29 mouse cellular contexts compared by ENCODE assay signal in the genomic region with DNA sequence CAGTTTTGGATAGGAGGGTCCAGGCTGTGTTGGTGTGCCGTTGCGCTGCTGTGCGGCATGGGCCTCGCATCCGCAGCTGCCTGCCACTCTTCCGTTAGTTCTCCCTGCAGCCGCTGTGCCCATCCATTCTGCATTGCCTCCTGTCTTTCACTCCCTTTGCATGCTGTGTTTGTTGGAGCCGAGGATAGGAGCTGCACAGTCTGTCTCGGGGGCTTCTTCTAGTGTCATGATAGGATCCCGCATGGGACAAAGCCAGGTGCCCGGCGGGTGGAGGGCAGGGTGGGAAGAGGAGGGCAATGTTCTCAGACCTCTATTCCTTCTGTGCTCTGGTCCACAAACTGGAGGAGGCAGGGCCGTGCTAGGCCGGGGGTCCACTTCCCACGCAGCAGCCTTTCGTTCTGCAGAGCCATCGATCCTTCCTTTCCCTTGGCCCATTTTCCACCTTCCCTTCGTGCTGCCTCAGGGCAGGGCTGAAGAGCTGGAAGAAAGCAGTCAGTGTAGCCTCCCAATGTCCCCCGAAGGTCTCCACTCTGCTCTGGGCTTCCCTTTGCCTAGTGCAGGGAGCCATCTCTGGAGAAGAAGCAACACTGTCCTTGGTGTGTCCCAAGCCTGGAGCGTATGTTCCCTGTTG. TPM values are rescaled to one million over a fixed set of nuclear protein-coding genes. Genes with fewer than 3 reads are reported as not detected.
DNase-seq lines count a peak whose midpoint lies in the region; ATAC-seq and TF ChIP-seq lines count a peak whose summit lies in the region.
"Had no signal": no experiment of that assay in that cellular context is flagged by ENCODE, and none has a peak within 500 bp of the region (broad histone marks: within the 10 kb centered on the region; RNA-seq: fewer than 3 reads in every experiment).

No protein-coding gene starts in this region.

- H3K27ac ChIP-seq in forebrain, embryonic 11.5 days (ENCODE audit: low read depth, low read length) = no peak overlapping the region
- H3K27ac ChIP-seq in forebrain, embryonic 12.5 days = no peak overlapping the region
- peak overlapping the region; percentile 57; the same call in 1 of the 2 replicates for H3K27ac ChIP-seq in heart, postnatal 0 days (ENCODE audit: low read depth)
- H3K27ac ChIP-seq in heart, embryonic 10.5 days = no peak overlapping the region
- H3K27ac ChIP-seq in bone marrow, adult 2 months (ENCODE audit: control insufficient read depth, insufficient read depth, low read depth, low read length, poor library complexity) = peak overlapping the region; percentile 72; the same call in 1 of the 2 replicates
- H3K27ac ChIP-seq: embryonic facial prominence, embryonic 12.5 days; forebrain, embryonic 10.5 days; hindbrain, embryonic 14.5 days; left cerebral cortex, adult 2 months; limb, embryonic 12.5 days; midbrain, embryonic 12.5 days; neural tube, embryonic 13.5 days had no signal

- H3K9ac ChIP-seq in forebrain, embryonic 11.5 days (ENCODE audit: low read length) = no peak overlapping the region
- H3K9ac ChIP-seq in forebrain, embryonic 12.5 days = no peak overlapping the region
- no peak overlapping the region for H3K9ac ChIP-seq in heart, postnatal 0 days (replicated peaks; ENCODE audit: low read depth, low read length)
- H3K9ac ChIP-seq: embryonic facial prominence, embryonic 12.5 days; hindbrain, embryonic 14.5 days; limb, embryonic 12.5 days; midbrain, embryonic 12.5 days had no signal

- no peak for TF ChIP-seq EP300 in heart, postnatal 0 days (IDR thresholded peaks at IDR 0.05; ENCODE audit: low read depth)

- H3K36me3 ChIP-seq in forebrain, embryonic 11.5 days (ENCODE audit: control insufficient read depth, insufficient read depth, low read length) = no peaks in the 10 kb centered on the region
- peaks cover 5% of the 10 kb centered on the region; the same call in 1 of the 2 replicates for H3K36me3 ChIP-seq in forebrain, embryonic 12.5 days (replicated peaks)
- H3K36me3 ChIP-seq in heart, postnatal 0 days (replicated peaks; ENCODE audit: control insufficient read depth, insufficient read depth, low read length) = peaks cover 17% of the 10 kb centered on the region
- H3K36me3 ChIP-seq in heart, embryonic 10.5 days = 0 out of 2 replicates have a peak, but pooled peaks cover 5% of the 10 kb centered on the region
- H3K36me3 ChIP-seq: embryonic facial prominence, embryonic 12.5 days had no signal

- H3K9me3 ChIP-seq in forebrain, embryonic 11.5 days (ENCODE audit: control insufficient read depth, low read length) = no peaks in the 10 kb centered on the region
- H3K9me3 ChIP-seq in forebrain, embryonic 12.5 days = no peaks in the 10 kb centered on the region
- no peaks in the 10 kb centered on the region for H3K9me3 ChIP-seq in heart, postnatal 0 days (replicated peaks; ENCODE audit: control insufficient read depth, low read length)
- no peaks in the 10 kb centered on the region for H3K9me3 ChIP-seq in heart, embryonic 10.5 days
- H3K9me3 ChIP-seq: embryonic facial prominence, embryonic 12.5 days; forebrain, embryonic 10.5 days; limb, embryonic 12.5 days; megakaryocyte, embryonic 14.5 days; midbrain, embryonic 12.5 days; neural tube, embryonic 13.5 days had no signal

- ATAC-seq in forebrain, embryonic 11.5 days (replicated peaks; ENCODE audit: low FRiP score) = no peak
- no peak for ATAC-seq in forebrain, embryonic 12.5 days (ENCODE audit: low FRiP score)
- ATAC-seq in heart, postnatal 0 days (ENCODE audit: insufficient read depth, low read depth) = no peak
- ATAC-seq: intestine, postnatal 0 days had no signal

- H3K4me2 ChIP-seq in forebrain, embryonic 11.5 days (ENCODE audit: low read depth, low read length, severe bottlenecking) = no peak overlapping the region
- no peak overlapping the region for H3K4me2 ChIP-seq in forebrain, embryonic 12.5 days
- H3K4me2 ChIP-seq in heart, postnatal 0 days (ENCODE audit: low read depth, low read length) = no peak overlapping the region
- H3K4me2 ChIP-seq: embryonic facial prominence, embryonic 12.5 days; hindbrain, embryonic 14.5 days; limb, embryonic 12.5 days; liver, embryonic 11.5 days; midbrain, embryonic 12.5 days; neural tube, embryonic 13.5 days had no signal

- no peak for TF ChIP-seq CTCF in heart, postnatal 0 days (IDR thresholded peaks at IDR 0.05; ENCODE audit: low read depth)
- TF ChIP-seq CTCF in bone marrow, adult 2 months (IDR thresholded peaks at IDR 0.05; ENCODE audit: control insufficient read depth, insufficient read depth, low read length) = no peak

- H3K4me1 ChIP-seq in forebrain, embryonic 11.5 days (replicated peaks; ENCODE audit: control insufficient read depth, insufficient read depth, low read length) = no peaks in the 10 kb centered on the region
- H3K4me1 ChIP-seq in forebrain, embryonic 12.5 days = peaks cover 5% of the 10 kb centered on the region
- peaks cover 10% of the 10 kb centered on the region; the same call in 1 of the 2 replicates for H3K4me1 ChIP-seq in heart, postnatal 0 days (ENCODE audit: control insufficient read depth, insufficient read depth)
- H3K4me1 ChIP-seq in heart, embryonic 10.5 days = 0 out of 2 replicates have a peak, but pooled peaks cover 6% of the 10 kb centered on the region
- peaks cover 7% of the 10 kb centered on the region for H3K4me1 ChIP-seq in bone marrow, adult 2 months (ENCODE audit: control insufficient read depth, insufficient read depth, low read length)

- no peak overlapping the region for H3K4me3 ChIP-seq in forebrain, embryonic 11.5 days (ENCODE audit: low read depth, low read length)
- no peak overlapping the region for H3K4me3 ChIP-seq in forebrain, embryonic 12.5 days (replicated peaks)
- no peak overlapping the region for H3K4me3 ChIP-seq in heart, postnatal 0 days (ENCODE audit: low read depth, low read length)
- H3K4me3 ChIP-seq in heart, embryonic 10.5 days = no peak overlapping the region
- no peak overlapping the region for H3K4me3 ChIP-seq in bone marrow, adult 2 months (replicated peaks; ENCODE audit: control insufficient read depth, low read depth, low read length)
- H3K4me3 ChIP-seq: embryonic facial prominence, embryonic 12.5 days; forebrain, embryonic 10.5 days; left cerebral cortex, adult 2 months; limb, embryonic 12.5 days; megakaryocyte, embryonic 14.5 days; midbrain, embryonic 12.5 days; myocyte; neural tube, embryonic 13.5 days had no signal

- peak; percentile 14; the same call in 1 of the 2 replicates for TF ChIP-seq POLR2A in bone marrow, adult 2 months (IDR thresholded peaks at IDR 0.05; ENCODE audit: borderline replicate concordance, control insufficient read depth, low read depth, low read length)

- 90% methylated on average over 20 of the region's 20 CpGs for WGBS in forebrain, embryonic 11.5 days
- 91% methylated on average over 20 of the region's 20 CpGs for WGBS in forebrain, embryonic 12.5 days
- 89% methylated on average over 20 of the region's 20 CpGs for WGBS in heart, postnatal 0 days
- WGBS in heart, embryonic 10.5 days = 87% methylated on average over 20 of the region's 20 CpGs
- 91% methylated on average over 20 of the region's 20 CpGs for WGBS in bone marrow, adult 2 months

- no peaks in the 10 kb centered on the region for H3K27me3 ChIP-seq in forebrain, embryonic 11.5 days (ENCODE audit: control insufficient read depth, insufficient read depth, low read length)
- H3K27me3 ChIP-seq in forebrain, embryonic 12.5 days = no peaks in the 10 kb centered on the region
- no peaks in the 10 kb centered on the region for H3K27me3 ChIP-seq in heart, postnatal 0 days (ENCODE audit: control insufficient read depth, insufficient read depth, low read length)
- peaks cover 11% of the 10 kb centered on the region for H3K27me3 ChIP-seq in heart, embryonic 10.5 days (ENCODE audit: insufficient read depth, poor library complexity, severe bottlenecking)
- H3K27me3 ChIP-seq: embryonic facial prominence, embryonic 12.5 days; limb, embryonic 12.5 days; megakaryocyte, embryonic 14.5 days; neural tube, embryonic 13.5 days had no signal

- DNase-seq in forebrain, embryonic 11.5 days (ENCODE audit: low spot score) = peak; percentile 44
- DNase-seq in heart, postnatal 0 days (ENCODE audit: low spot score) = no peak
- no peak for DNase-seq in heart, embryonic 10.5 days (ENCODE audit: low spot score)
- peak; percentile 45 for DNase-seq in thymus, postnatal 14 days
- no peak for DNase-seq in lung, postnatal 14 days
- no peak for DNase-seq in testis, postnatal 10 days (ENCODE audit: low spot score)
- DNase-seq: adrenal gland, adult 2 months; adrenal gland, postnatal 36 days; cerebellum, adult 2 months; cerebellum, postnatal 25 days; gastrocnemius, postnatal 25 days; lung, postnatal 4 days had no signal

RNA-seq across cellular contexts. Expression of a gene that starts 5.9 kb away (rescaled TPM):
- 1.9 and 2.1 TPM in 2 replicates for polyA plus RNA-seq in forebrain, embryonic 11.5 days (2014; fragmentation: Nextera tagmentation; extraction: Ambion mirVana)
- polyA plus RNA-seq in forebrain, embryonic 12.5 days (2016; fragmentation: Nextera tagmentation; extraction: Ambion mirVana) = 5.5 and 6.0 TPM in 2 replicates
- 3.6 and 8.2 TPM in 2 replicates for total RNA-seq in heart, postnatal 0 days (2014; rRNA removed; ENCODE audit: low replicate concordance)
- 5.0 and 5.4 TPM in 2 replicates for polyA plus RNA-seq in heart, postnatal 0 days (2015; fragmentation: Nextera tagmentation; extraction: Ambion mirVana)
- 3.4 TPM in 2 replicates for polyA plus RNA-seq in heart, embryonic 10.5 days (2016; fragmentation: Nextera tagmentation; extraction: Ambion mirVana)
- 11.3 and 32.6 TPM in 2 replicates for polyA plus RNA-seq in bone marrow, adult 2 months (2011; ENCODE audit: insufficient read depth, insufficient read length, low replicate concordance, missing spikeins)

RNA-seq across cellular contexts. Expression of a gene that starts 10.4 kb away (rescaled TPM):
- 1.1 and 1.8 TPM in 2 replicates for polyA plus RNA-seq in forebrain, embryonic 11.5 days (2014; fragmentation: Nextera tagmentation; extraction: Ambion mirVana)
- 1.5 and 2.1 TPM in 2 replicates for polyA plus RNA-seq in forebrain, embryonic 12.5 days (2016; fragmentation: Nextera tagmentation; extraction: Ambion mirVana)
- 0.93 and 4.5 TPM in 2 replicates for total RNA-seq in heart, postnatal 0 days (2014; rRNA removed; ENCODE audit: low replicate concordance)
- 3.9 and 4.5 TPM in 2 replicates for polyA plus RNA-seq in heart, postnatal 0 days (2015; fragmentation: Nextera tagmentation; extraction: Ambion mirVana)
- 2.7 and 3.1 TPM in 2 replicates for polyA plus RNA-seq in heart, embryonic 10.5 days (2016; fragmentation: Nextera tagmentation; extraction: Ambion mirVana)
- polyA plus RNA-seq in bone marrow, adult 2 months (2011; ENCODE audit: insufficient read depth, insufficient read length, low replicate concordance, missing spikeins) = 4.1 and 6.2 TPM in 2 replicates

RNA-seq across cellular contexts. Expression of a gene that starts 15.6 kb away (rescaled TPM):
- 1.3 and 2.3 TPM in 2 replicates for polyA plus RNA-seq in forebrain, embryonic 11.5 days (2014; fragmentation: Nextera tagmentation; extraction: Ambion mirVana)
- polyA plus RNA-seq in forebrain, embryonic 12.5 days (2016; fragmentation: Nextera tagmentation; extraction: Ambion mirVana) = 1.6 and 1.8 TPM in 2 replicates
- total RNA-seq in heart, postnatal 0 days (2014; rRNA removed; ENCODE audit: low replicate concordance) = 3.4 TPM in 1 of 2 replicates, not detected in the other
- polyA plus RNA-seq in heart, postnatal 0 days (2015; fragmentation: Nextera tagmentation; extraction: Ambion mirVana) = 1.3 and 1.6 TPM in 2 replicates
- 1.3 and 2.1 TPM in 2 replicates for polyA plus RNA-seq in heart, embryonic 10.5 days (2016; fragmentation: Nextera tagmentation; extraction: Ambion mirVana)
- 7.0 and 10.7 TPM in 2 replicates for polyA plus RNA-seq in bone marrow, adult 2 months (2011; ENCODE audit: insufficient read depth, insufficient read length, low replicate concordance, missing spikeins)
- total RNA-seq: layer of hippocampus, adult 18-20 months; layer of hippocampus, postnatal 10 days; left cerebral cortex, adult 2 months; left cerebral cortex, postnatal 25 days; midbrain, postnatal 0 days had no signal
- polyA plus RNA-seq: cerebellum, adult 2 months had no signal

RNA-seq across cellular contexts. Expression of a gene that starts 29.6 kb away (rescaled TPM):
- 195 and 197 TPM in 2 replicates for polyA plus RNA-seq in forebrain, embryonic 11.5 days (2014; fragmentation: Nextera tagmentation; extraction: Ambion mirVana)
- polyA plus RNA-seq in forebrain, embryonic 12.5 days (2016; fragmentation: Nextera tagmentation; extraction: Ambion mirVana) = 192 and 193 TPM in 2 replicates
- 109 and 165 TPM in 2 replicates for total RNA-seq in heart, postnatal 0 days (2014; rRNA removed; ENCODE audit: low replicate concordance)
- polyA plus RNA-seq in heart, postnatal 0 days (2015; fragmentation: Nextera tagmentation; extraction: Ambion mirVana) = 426 and 447 TPM in 2 replicates
- polyA plus RNA-seq in heart, embryonic 10.5 days (2016; fragmentation: Nextera tagmentation; extraction: Ambion mirVana) = 246 and 251 TPM in 2 replicates
- polyA plus RNA-seq in bone marrow, adult 2 months (2011; ENCODE audit: insufficient read depth, insufficient read length, low replicate concordance, missing spikeins) = 153 and 193 TPM in 2 replicates

RNA-seq across cellular contexts. Expression of a gene that starts 29.7 kb away (rescaled TPM):
- polyA plus RNA-seq in forebrain, embryonic 11.5 days (2014; fragmentation: Nextera tagmentation; extraction: Ambion mirVana) = 225 and 271 TPM in 2 replicates
- 221 and 246 TPM in 2 replicates for polyA plus RNA-seq in forebrain, embryonic 12.5 days (2016; fragmentation: Nextera tagmentation; extraction: Ambion mirVana)
- 85.4 and 98.0 TPM in 2 replicates for total RNA-seq in heart, postnatal 0 days (2014; rRNA removed; ENCODE audit: low replicate concordance)
- 24.5 and 26.3 TPM in 2 replicates for polyA plus RNA-seq in heart, postnatal 0 days (2015; fragmentation: Nextera tagmentation; extraction: Ambion mirVana)
- 128 and 140 TPM in 2 replicates for polyA plus RNA-seq in heart, embryonic 10.5 days (2016; fragmentation: Nextera tagmentation; extraction: Ambion mirVana)
- 314 and 361 TPM in 2 replicates for polyA plus RNA-seq in bone marrow, adult 2 months (2011; ENCODE audit: insufficient read depth, insufficient read length, low replicate concordance, missing spikeins)

Comparison
In these comparisons a context has a peak if more than half of its experiments do, and no peak if none do; other contexts are left out.
1. H3K27ac ChIP-seq: peak in heart, postnatal 0 days (single experiment) and bone marrow, adult 2 months (single experiment); none in forebrain, embryonic 11.5 days (single experiment), forebrain, embryonic 12.5 days (single experiment) and heart, embryonic 10.5 days (single experiment).
2. DNase-seq: peak in forebrain, embryonic 11.5 days (single experiment) and thymus, postnatal 14 days (single experiment); none in heart, postnatal 0 days (single experiment), heart, embryonic 10.5 days (single experiment), lung, postnatal 14 days (single experiment) and testis, postnatal 10 days (single experiment).